Mouse (Mus musculus) forebrain, embryonic 11.5 days (tissue): Measurements from ENCODE around the gene Vmn1r101. TPM values are rescaled to one million over a fixed set of nuclear protein-coding genes. Genes with fewer than 3 reads are reported as not detected.
"Not testable (repeated sequence)": the region's sequence is repeated elsewhere in the genome, so short reads cannot be mapped to it uniquely, and the experiment has no call there.

ENCODE experiments used
- ATAC-seq: fragments of 200-750 bp; cut with Nextera tagmentation; replicated peaks from 2 replicates; pipeline ENCODE4 v1.8.0; 2017; ENCODE audit warnings: moderate TSS enrichment; ENCODE audit not compliant: low FRiP score
- DNase-seq: peaks from one replicate; pipeline ENCODE4 v3.0.0-alpha.2; 2017; ENCODE audit warnings: low spot score
- H3K27ac ChIP-seq: fragments of 300-500 bp; sonication (generic); 2 replicates; pipeline ENCODE4 v1.5.1; 2014; ENCODE audit warnings: low read depth, low read length
- H3K27me3 ChIP-seq: fragments of 300-500 bp; sonication (generic); 2 replicates; pipeline ENCODE4 v1.6.1; 2014; ENCODE audit warnings: mild to moderate bottlenecking, low read length, mixed read lengths; ENCODE audit not compliant: control insufficient read depth, insufficient read depth
- H3K36me3 ChIP-seq: fragments of 300-500 bp; sonication (generic); 2 replicates; pipeline ENCODE4 v1.6.1; 2014; ENCODE audit warnings: mild to moderate bottlenecking, low read length, moderate library complexity, mixed read lengths; ENCODE audit not compliant: control insufficient read depth, insufficient read depth
- H3K4me1 ChIP-seq: fragments of 300-500 bp; sonication (generic); replicated peaks from 2 replicates; pipeline ENCODE4 v1.6.1; 2014; ENCODE audit warnings: low read length, mixed read lengths; ENCODE audit not compliant: control insufficient read depth, insufficient read depth
- H3K4me2 ChIP-seq: fragments of 300-500 bp; sonication (generic); 2 replicates; pipeline ENCODE4 v1.6.1; 2014; ENCODE audit warnings: low read depth, mild to moderate bottlenecking, low read length, moderate library complexity, mixed read lengths; ENCODE audit not compliant: severe bottlenecking
- H3K4me3 ChIP-seq: fragments of 300-500 bp; sonication (generic); 2 replicates; pipeline ENCODE4 v1.5.1; 2014; ENCODE audit warnings: low read depth, low read length
- H3K9ac ChIP-seq: fragments of 300-500 bp; sonication (generic); 2 replicates; pipeline ENCODE4 v1.6.1; 2014; ENCODE audit warnings: low read length
- H3K9me3 ChIP-seq: fragments of 300-500 bp; sonication (generic); 2 replicates; pipeline ENCODE4 v1.6.1; 2016; ENCODE audit warnings: low read length, mixed read lengths; ENCODE audit not compliant: control insufficient read depth
- WGBS: fragments of 180-500 bp; shearing (Covaris S2); extraction: QIAGEN DNeasy Blood & Tissue Kit; methylation state at CpG from one replicate; pipeline ENCODE4 v1.1.7; 2014; 5-methylcytosine and 5-hydroxymethylcytosine counted together
- polyA plus RNA-seq: library from polyadenylated mRNA; unstranded; fragments of >200 nt; fragmentation: Nextera tagmentation; extraction: Ambion mirVana; gene quantifications from 2 replicates; pipeline ENCODE4 v1.2.1, GENCODE M21; 2014

Gene Vmn1r101
- polyA plus RNA-seq: not detected in 2 replicates

DNA sequence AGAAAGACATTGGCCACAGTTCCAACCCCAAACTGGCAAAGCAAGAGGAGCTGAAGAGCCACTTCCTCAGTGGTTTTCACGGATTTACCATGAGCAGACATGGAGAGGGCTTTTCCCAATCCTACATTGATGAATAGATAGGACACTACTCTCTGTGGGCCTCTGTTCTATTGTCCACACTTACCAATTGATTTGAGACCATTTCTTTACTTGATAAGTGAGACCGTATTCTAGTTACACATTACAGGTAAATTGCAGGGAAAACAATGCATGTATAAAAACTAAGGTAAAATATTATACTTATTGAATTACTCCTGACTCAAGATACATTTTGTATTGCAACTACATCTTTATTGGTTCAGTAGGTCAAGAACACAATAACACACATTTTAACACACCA lies at the start of gene Vmn1r101:
TSS of gene Vmn1r101 (minus strand) at position 101 of the 400 bp plus-strand sequence.
- H3K4me2 ChIP-seq, H3K36me3 ChIP-seq, H3K4me3 ChIP-seq, H3K4me1 ChIP-seq, H3K27me3 ChIP-seq, H3K9ac ChIP-seq, H3K9me3 ChIP-seq, ATAC-seq, DNase-seq, H3K27ac ChIP-seq: not testable (repeated sequence)
- WGBS: no CpG with 5 or more reads among the region's 2 CpGs

DNA sequence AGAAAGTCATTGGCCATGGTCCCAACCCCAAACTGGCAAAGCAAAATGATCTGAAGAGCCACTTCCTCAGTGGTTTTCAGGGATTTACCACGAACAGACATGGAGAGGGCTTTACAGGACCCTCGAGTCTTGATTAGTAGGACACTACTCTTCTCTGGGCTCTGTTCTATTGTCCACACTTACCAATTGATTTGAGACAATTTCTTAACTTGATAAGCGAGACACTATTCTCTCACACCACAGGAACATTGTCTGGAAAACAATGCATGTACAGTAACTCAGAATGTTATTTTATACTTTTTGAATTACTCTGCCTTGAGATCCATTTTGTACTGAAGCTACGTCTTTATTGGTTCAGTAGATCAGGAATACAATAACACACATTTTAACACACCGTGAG lies 32.4 kb upstream of the Vmn1r101 start, which contains the start of gene Gm10670:
TSS of gene Gm10670 (minus strand) at position 101 of the 400 bp plus-strand sequence.
- H3K27ac ChIP-seq, H3K27me3 ChIP-seq, H3K9ac ChIP-seq, H3K9me3 ChIP-seq, ATAC-seq, DNase-seq, H3K4me1 ChIP-seq, H3K4me3 ChIP-seq, H3K4me2 ChIP-seq, H3K36me3 ChIP-seq: not testable (repeated sequence)
- no CpG with 5 or more reads among the region's 5 CpGs for WGBS

DNA sequence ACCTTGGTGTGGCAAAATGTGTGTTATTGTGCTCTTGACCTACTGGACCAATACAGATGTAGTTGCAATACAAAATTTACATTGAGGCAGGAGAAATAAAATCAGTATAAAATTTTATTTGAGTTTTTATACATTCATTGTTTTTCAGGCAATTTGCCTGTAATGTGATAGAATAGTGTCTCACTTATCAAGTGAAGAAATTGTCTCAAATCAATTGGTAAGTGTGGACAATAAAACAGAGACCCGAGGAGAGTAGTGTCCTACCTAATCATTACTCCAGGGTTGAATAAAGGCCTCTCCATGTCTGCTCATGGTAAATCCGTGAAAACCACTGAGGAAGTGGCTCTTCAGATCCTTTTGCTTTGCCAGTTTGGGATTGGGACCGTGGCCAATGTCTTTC lies 24.8 kb downstream of the Vmn1r101 start, which contains the start of gene Vmn1r100:
TSS of gene Vmn1r100 (plus strand) at position 301 of the 400 bp plus-strand sequence.
- H3K9me3 ChIP-seq, H3K27me3 ChIP-seq, H3K4me1 ChIP-seq, H3K4me2 ChIP-seq, H3K9ac ChIP-seq, H3K36me3 ChIP-seq, ATAC-seq, H3K4me3 ChIP-seq, H3K27ac ChIP-seq, DNase-seq: not testable (repeated sequence)
- WGBS: no CpG with 5 or more reads among the region's 3 CpGs

Other genes starting within 250 kb of the Vmn1r101 start
- gene Vmn1r95, start 248.9 kb downstream of the Vmn1r101 start, polyA plus RNA-seq: not detected in 2 replicates
- gene Gm6164, start 237.0 kb downstream of the Vmn1r101 start, polyA plus RNA-seq: not detected in 2 replicates
- not detected in 2 replicates for gene Gm4498, start 208.8 kb downstream of the Vmn1r101 start, polyA plus RNA-seq
- not detected in 2 replicates for gene Gm5890, start 179.8 kb downstream of the Vmn1r101 start, polyA plus RNA-seq
- gene Gm4133, start 108.5 kb downstream of the Vmn1r101 start, polyA plus RNA-seq: not detected in 2 replicates
- not detected in 2 replicates for gene Gm5728, start 67.2 kb downstream of the Vmn1r101 start, polyA plus RNA-seq
- gene Vmn1r100, start 24.7 kb downstream of the Vmn1r101 start, polyA plus RNA-seq: not detected in 2 replicates
- gene Gm10670, start 32.3 kb upstream of the Vmn1r101 start, polyA plus RNA-seq: not detected in 2 replicates
- not detected in 2 replicates for gene Vmn1r103, start 67.9 kb upstream of the Vmn1r101 start, polyA plus RNA-seq
- not detected in 2 replicates for gene Vmn1r104, start 91.2 kb upstream of the Vmn1r101 start, polyA plus RNA-seq
- not detected in 2 replicates for gene Gm5726, start 103.2 kb upstream of the Vmn1r101 start, polyA plus RNA-seq
- gene Gm4141, start 133.6 kb upstream of the Vmn1r101 start, polyA plus RNA-seq: not detected in 2 replicates
- gene Gm4513, start 156.4 kb upstream of the Vmn1r101 start, polyA plus RNA-seq: not detected in 2 replicates
- gene Vmn1r107, start 226.3 kb upstream of the Vmn1r101 start, polyA plus RNA-seq: not detected in 2 replicates